Mouse (Mus musculus): ENCODE measurements around the gene Lcn2. TPM values are rescaled to one million over a fixed set of nuclear protein-coding genes. Genes with fewer than 3 reads are reported as not detected.

Gene Lcn2
- total and polyA plus RNA-seq, 2 experiments = 10.0 to 29.3 TPM

DNA sequence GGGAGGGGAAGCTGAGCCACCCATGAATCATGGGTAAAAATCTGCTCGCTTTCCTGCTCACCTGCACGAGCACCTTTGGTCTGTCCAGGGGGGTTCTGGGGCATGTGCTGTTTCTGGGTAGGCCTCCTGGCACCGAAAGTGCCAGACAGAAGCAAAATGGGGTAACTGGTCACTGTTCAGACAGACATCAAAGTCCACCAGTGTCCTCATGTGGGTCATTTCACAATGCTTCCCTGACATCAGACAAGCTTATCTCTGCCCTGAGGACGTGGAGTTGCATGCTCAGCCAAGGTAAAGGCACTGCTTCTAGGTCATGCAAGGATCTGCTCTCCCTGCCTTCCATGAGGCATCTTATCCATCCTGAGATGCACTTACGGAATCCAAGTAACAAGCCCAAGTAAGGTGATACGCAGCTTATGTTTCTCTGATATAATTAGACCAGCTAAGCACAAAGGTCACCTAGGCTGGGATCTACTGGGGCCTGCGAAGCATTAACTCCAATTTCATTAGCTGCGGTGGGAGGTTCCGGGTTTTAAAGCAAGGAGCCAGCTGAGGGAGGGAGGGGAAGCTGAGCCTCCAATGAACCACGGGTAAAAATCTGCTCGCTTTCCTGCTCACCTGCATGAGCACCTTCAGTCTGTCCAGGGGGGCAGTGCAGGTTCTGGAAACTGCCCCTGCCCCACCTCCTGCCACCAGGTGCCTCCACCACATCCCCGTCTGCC lies 30.5 kb upstream of the Lcn2 start:
- Histone ChIP-seq H3K27ac (replicated peaks; ENCODE audit: insufficient read depth, low read depth, low read length) (peak overlapping the region; percentile 93), H3K4me1 (ENCODE audit: control insufficient read depth, insufficient read depth, low read length) (peaks cover 35% of the 10 kb centered on the region), H3K9ac (ENCODE audit: low read depth, low read length) (peak overlapping the region; percentile 65), H3K79me2 (ENCODE audit: control insufficient read depth, insufficient read depth, low read length) (peaks cover 3% of the 10 kb centered on the region; the same call in 1 of the 2 replicates), H3K4me3 (ENCODE audit: insufficient read depth, low read depth, low read length) (peak overlapping the region; percentile 19), H3K27me3 (ENCODE audit: control insufficient read depth, insufficient read depth, low read length) (no peaks in the 10 kb centered on the region), H3K36me3 (ENCODE audit: control insufficient read depth, insufficient read depth, low read length) (peaks cover 57% of the 10 kb centered on the region)
- WGBS = 32% methylated on average over 12 of the region's 12 CpGs
- DNase-seq (ENCODE audit: extremely low read depth, low read depth, low spot score) = peak; percentile 99
- TF ChIP-seq POLR2A (IDR thresholded peaks at IDR 0.05; ENCODE audit: extremely low read depth, insufficient read depth, low read length) (no peak), CTCF (IDR thresholded peaks at IDR 0.05; ENCODE audit: low read depth, low read length) (0 out of 2 replicates have a peak, but pooled peaks have one; percentile 3)

DNA sequence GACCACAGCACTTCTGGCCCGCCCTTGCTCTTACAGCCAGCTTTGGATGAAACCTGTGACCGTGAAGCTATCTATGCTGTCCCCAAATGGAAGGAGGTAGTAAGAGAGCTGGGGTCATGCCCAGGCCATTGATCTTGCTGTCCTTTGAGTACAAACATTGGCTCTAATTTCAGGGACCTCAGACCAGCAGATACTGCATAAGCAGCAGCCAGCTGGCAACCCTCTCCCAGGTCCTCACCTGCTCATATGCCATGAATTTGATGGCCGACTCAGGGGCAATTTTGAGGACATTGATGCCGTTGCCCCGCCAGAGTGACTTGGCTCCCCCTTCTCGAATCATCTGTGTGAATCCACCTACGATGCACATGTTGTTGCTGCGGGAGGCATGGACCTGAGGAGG lies 29.4 kb upstream of the Lcn2 start:
- H3K4me1 ChIP-seq (ENCODE audit: control insufficient read depth, insufficient read depth, low read length) = peaks cover 35% of the 10 kb centered on the region
- H3K79me2 ChIP-seq (ENCODE audit: control insufficient read depth, insufficient read depth, low read length) = no peaks in the 10 kb centered on the region
- peak; percentile 95 for DNase-seq (ENCODE audit: extremely low read depth, low read depth, low spot score)
- H3K27me3 ChIP-seq (ENCODE audit: control insufficient read depth, insufficient read depth, low read length) = no peaks in the 10 kb centered on the region
- 32% methylated on average over 8 of the region's 8 CpGs for WGBS
- TF ChIP-seq CTCF (IDR thresholded peaks at IDR 0.05; ENCODE audit: low read depth, low read length) (no peak), POLR2A (IDR thresholded peaks at IDR 0.05; ENCODE audit: extremely low read depth, insufficient read depth, low read length) (no peak)
- H3K9ac ChIP-seq (ENCODE audit: low read depth, low read length) = peak overlapping the region; percentile 46
- no peak overlapping the region for H3K4me3 ChIP-seq (ENCODE audit: insufficient read depth, low read depth, low read length)
- peaks cover 57% of the 10 kb centered on the region for H3K36me3 ChIP-seq (ENCODE audit: control insufficient read depth, insufficient read depth, low read length)
- H3K27ac ChIP-seq (replicated peaks; ENCODE audit: insufficient read depth, low read depth, low read length) = peak overlapping the region; percentile 86

DNA sequence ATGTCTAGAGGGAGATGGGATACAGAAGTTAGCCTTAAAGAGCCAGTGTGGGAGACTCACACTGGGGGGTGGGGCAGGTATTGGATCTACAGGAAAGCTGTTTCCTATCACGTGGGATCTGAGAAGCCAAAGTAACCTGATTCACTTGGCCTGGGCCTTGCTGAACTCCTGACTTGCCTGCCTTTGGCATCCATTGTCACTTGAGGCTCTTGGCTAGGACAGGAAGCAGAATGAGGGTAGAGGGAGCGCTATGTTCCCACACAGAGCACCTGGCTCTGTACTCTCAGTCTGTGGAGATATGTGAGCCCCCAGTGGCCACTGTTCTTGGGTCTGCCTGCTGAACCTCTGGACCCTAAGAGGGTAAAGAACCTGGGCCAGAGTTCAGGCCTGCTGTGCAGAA lies 28.5 kb upstream of the Lcn2 start:
- DNase-seq (ENCODE audit: extremely low read depth, low read depth, low spot score) = peak; percentile 69
- no peak for TF ChIP-seq POLR2A (IDR thresholded peaks at IDR 0.05; ENCODE audit: extremely low read depth, insufficient read depth, low read length)
- peaks cover 35% of the 10 kb centered on the region for H3K4me1 ChIP-seq (ENCODE audit: control insufficient read depth, insufficient read depth, low read length)
- 26% methylated on average over 2 of the region's 2 CpGs for WGBS
- no peaks in the 10 kb centered on the region for H3K79me2 ChIP-seq (ENCODE audit: control insufficient read depth, insufficient read depth, low read length)
- peak overlapping the region; percentile 15; the same call in 1 of the 2 replicates for H3K9ac ChIP-seq (ENCODE audit: low read depth, low read length)
- no peak overlapping the region for H3K4me3 ChIP-seq (ENCODE audit: insufficient read depth, low read depth, low read length)
- peak overlapping the region; percentile 86 for H3K27ac ChIP-seq (replicated peaks; ENCODE audit: insufficient read depth, low read depth, low read length)
- H3K36me3 ChIP-seq (ENCODE audit: control insufficient read depth, insufficient read depth, low read length) = peaks cover 56% of the 10 kb centered on the region
- H3K27me3 ChIP-seq (ENCODE audit: control insufficient read depth, insufficient read depth, low read length) = no peaks in the 10 kb centered on the region

DNA sequence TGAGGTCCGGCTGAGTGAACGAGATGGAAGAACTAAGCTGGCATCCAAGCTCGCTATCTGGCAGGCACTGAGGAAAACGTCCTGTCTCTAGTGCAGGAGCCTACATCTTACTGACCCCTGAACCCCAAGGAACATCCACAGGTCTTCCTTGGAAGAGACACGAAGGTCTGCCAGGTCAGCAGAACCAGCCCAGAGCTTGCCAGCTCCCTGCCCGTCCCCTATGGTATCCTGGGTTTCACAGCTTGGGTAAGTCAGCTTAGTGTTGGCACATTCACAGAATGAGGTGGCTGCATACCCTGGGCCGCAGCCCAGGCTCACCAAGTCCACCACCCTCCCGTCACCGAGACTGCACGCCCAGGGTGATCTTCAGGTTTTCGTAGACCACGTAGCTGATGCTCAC lies 27.7 kb upstream of the Lcn2 start:
- H3K79me2 ChIP-seq (ENCODE audit: control insufficient read depth, insufficient read depth, low read length) = no peaks in the 10 kb centered on the region
- peak overlapping the region; percentile 86 for H3K27ac ChIP-seq (replicated peaks; ENCODE audit: insufficient read depth, low read depth, low read length)
- H3K36me3 ChIP-seq (ENCODE audit: control insufficient read depth, insufficient read depth, low read length) = peaks cover 48% of the 10 kb centered on the region
- no peak overlapping the region; the same call in 1 of the 2 replicates for H3K9ac ChIP-seq (ENCODE audit: low read depth, low read length)
- WGBS = 65% methylated on average over 12 of the region's 12 CpGs
- TF ChIP-seq POLR2A (IDR thresholded peaks at IDR 0.05; ENCODE audit: extremely low read depth, insufficient read depth, low read length) (no peak), CTCF (IDR thresholded peaks at IDR 0.05; ENCODE audit: low read depth, low read length) (no peak)
- no peak for DNase-seq (ENCODE audit: extremely low read depth, low read depth, low spot score)
- H3K4me3 ChIP-seq (ENCODE audit: insufficient read depth, low read depth, low read length) = no peak overlapping the region
- peaks cover 37% of the 10 kb centered on the region for H3K4me1 ChIP-seq (ENCODE audit: control insufficient read depth, insufficient read depth, low read length)
- no peaks in the 10 kb centered on the region for H3K27me3 ChIP-seq (ENCODE audit: control insufficient read depth, insufficient read depth, low read length)

DNA sequence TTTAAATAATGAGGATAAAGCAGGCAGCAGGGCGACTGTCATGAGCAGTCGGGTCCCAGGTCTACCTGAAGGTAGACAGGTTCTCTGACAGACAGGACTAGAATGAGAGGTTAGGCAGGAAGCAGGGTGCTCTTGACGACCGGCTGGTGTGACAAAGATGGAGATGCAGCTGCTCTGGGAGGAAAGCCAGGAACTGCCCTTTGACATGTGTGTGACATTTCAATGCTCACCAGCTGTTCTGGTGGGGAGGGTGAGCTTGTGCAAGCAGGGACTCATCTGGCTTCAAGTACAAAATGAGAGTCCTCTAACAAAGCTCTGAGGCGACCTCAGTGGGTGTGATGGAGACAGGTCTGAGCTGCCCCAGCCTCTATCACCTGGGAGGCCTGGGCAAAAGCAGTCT lies 25.9 kb upstream of the Lcn2 start:
- TF ChIP-seq CTCF (IDR thresholded peaks at IDR 0.05; ENCODE audit: low read depth, low read length) = no peak
- no peak for TF ChIP-seq POLR2A (IDR thresholded peaks at IDR 0.05; ENCODE audit: extremely low read depth, insufficient read depth, low read length)
- Histone ChIP-seq H3K9ac (ENCODE audit: low read depth, low read length) (no peak overlapping the region), H3K36me3 (ENCODE audit: control insufficient read depth, insufficient read depth, low read length) (peaks cover 37% of the 10 kb centered on the region), H3K4me1 (ENCODE audit: control insufficient read depth, insufficient read depth, low read length) (peaks cover 36% of the 10 kb centered on the region), H3K79me2 (ENCODE audit: control insufficient read depth, insufficient read depth, low read length) (no peaks in the 10 kb centered on the region), H3K27ac (replicated peaks; ENCODE audit: insufficient read depth, low read depth, low read length) (peak overlapping the region; percentile 59), H3K4me3 (ENCODE audit: insufficient read depth, low read depth, low read length) (no peak overlapping the region), H3K27me3 (ENCODE audit: control insufficient read depth, insufficient read depth, low read length) (no peaks in the 10 kb centered on the region)
- WGBS = 23% methylated on average over 5 of the region's 5 CpGs
- peak; percentile 87 for DNase-seq (ENCODE audit: extremely low read depth, low read depth, low spot score)

All from liver, adult 2 months (tissue).